Mouse (Mus musculus) bone marrow, adult 2 months (tissue): ENCODE measurements around the gene Olfr152.

Experiments used
- CTCF ChIP-seq: fragments of 200-500 bp; IDR thresholded peaks from 2 replicates; pipeline ENCODE4 v1.5.1; 2011; ENCODE audit warnings: low read length, control low read depth; ENCODE audit not compliant: control insufficient read depth, insufficient read depth
- POLR2A ChIP-seq: fragments of 200-500 bp; IDR thresholded peaks from 2 replicates; pipeline ENCODE4 v1.6.1; 2011; ENCODE audit warnings: low read depth, mild to moderate bottlenecking, control low read depth, low read length, borderline replicate concordance; ENCODE audit not compliant: control insufficient read depth

- no peak for TF ChIP-seq POLR2A
- no peak for TF ChIP-seq CTCF
These were observed 30.2 kb downstream of the Olfr152 start, which contains the start of gene Olfr1145 for GRCm38 (mm10) chr2:87809522-87809921.
